Mouse (Mus musculus) kidney, adult 2 months (tissue): ENCODE data around the gene Rps6ka2.
"Not testable (repeated sequence)": the region's sequence is repeated elsewhere in the genome, so short reads cannot be mapped to it uniquely, and the experiment has no call there.

ENCODE experiments used
- CTCF ChIP-seq: fragments of 200-500 bp; conservative IDR thresholded peaks from 2 replicates; pipeline ENCODE4 v1.5.1; 2011; ENCODE audit warnings: low read depth, mild to moderate bottlenecking, control low read depth, low read length, moderate library complexity, mixed read lengths; ENCODE audit not compliant: insufficient read depth, insufficient read length
- POLR2A ChIP-seq: fragments of 200-500 bp; IDR thresholded peaks from one replicate; pipeline ENCODE4 v1.6.1; 2011; ENCODE audit warnings: low read depth, low read length, control low read depth

DNA sequence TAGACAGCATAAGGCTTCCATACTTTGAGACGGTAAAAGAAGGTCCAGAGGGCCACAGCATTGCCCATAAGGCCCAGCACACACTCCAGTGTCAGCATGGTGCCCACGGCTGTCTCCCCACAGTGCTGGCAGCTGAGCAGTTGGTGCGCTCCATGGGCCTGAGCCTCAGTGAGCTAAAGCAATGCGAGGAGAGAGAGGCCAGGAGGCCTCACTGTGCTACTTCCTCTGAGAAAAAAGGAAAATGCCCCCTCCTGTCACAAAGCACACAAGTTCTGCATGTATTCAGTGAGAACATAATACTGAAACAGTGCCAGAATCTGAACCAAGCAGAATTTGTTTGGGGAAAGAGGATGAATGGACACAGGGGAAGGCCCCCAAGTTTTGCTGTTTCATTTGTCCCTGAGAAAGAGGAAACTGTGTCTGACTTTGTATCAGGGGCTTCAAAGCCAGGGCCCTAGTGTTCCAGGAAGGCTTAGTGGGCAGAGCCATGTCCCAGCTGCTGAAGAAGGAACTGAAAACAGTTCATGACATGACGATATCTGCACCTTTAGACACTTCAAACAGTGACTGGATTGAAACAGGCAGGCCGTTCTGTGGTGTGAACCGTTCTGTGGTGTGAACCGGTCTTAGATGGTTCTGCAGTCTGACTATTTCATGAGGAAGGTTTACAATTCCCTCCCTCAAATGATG, 145.9 kb downstream of the Rps6ka2 start:
- not testable (repeated sequence) for TF ChIP-seq POLR2A, CTCF
